Mouse (Mus musculus) embryonic facial prominence, embryonic 14.5 days (tissue): ENCODE data around the gene Lfng. TPM values are rescaled to one million over a fixed set of nuclear protein-coding genes. Genes with fewer than 3 reads are reported as not detected.

Source experiments
- ATAC-seq: fragments of 200-750 bp; cut with Nextera tagmentation; 2 replicates; pipeline ENCODE4 v1.8.0; 2017; ENCODE audit warnings: low read depth, moderate number of reproducible peaks, moderate TSS enrichment
- DNase-seq: peaks from one replicate; pipeline ENCODE4 v3.0.0-alpha.2; 2015; ENCODE audit warnings: low spot score
- H3K27ac ChIP-seq: fragments of 300-500 bp; sonication (generic); replicated peaks from 2 replicates; pipeline ENCODE4 v1.5.1; 2014; ENCODE audit warnings: low read depth, mild to moderate bottlenecking, low read length, moderate library complexity
- H3K27me3 ChIP-seq: fragments of 300-500 bp; sonication (generic); replicated peaks from 2 replicates; pipeline ENCODE4 v1.6.1; 2014; ENCODE audit warnings: low read length; ENCODE audit not compliant: control insufficient read depth, insufficient read depth
- H3K36me3 ChIP-seq: fragments of 300-500 bp; sonication (generic); 2 replicates; pipeline ENCODE4 v1.6.1; 2014; ENCODE audit warnings: low read length, mixed read lengths; ENCODE audit not compliant: control insufficient read depth, insufficient read depth
- H3K4me1 ChIP-seq: fragments of 300-500 bp; sonication (generic); 2 replicates; pipeline ENCODE4 v1.6.1; 2014; ENCODE audit warnings: antibody characterized with exemption, low read length; ENCODE audit not compliant: control insufficient read depth, insufficient read depth
- H3K4me2 ChIP-seq: fragments of 300-500 bp; sonication (generic); 2 replicates; pipeline ENCODE4 v1.6.1; 2014; ENCODE audit warnings: low read depth, mild to moderate bottlenecking, low read length, moderate library complexity, mixed read lengths
- H3K4me3 ChIP-seq: fragments of 300-500 bp; sonication (generic); 2 replicates; pipeline ENCODE4 v1.5.1; 2014; ENCODE audit warnings: low read depth, mild to moderate bottlenecking, low read length
- H3K9ac ChIP-seq: fragments of 300-500 bp; sonication (generic); 2 replicates; pipeline ENCODE4 v1.6.1; 2014; ENCODE audit warnings: low read depth, mild to moderate bottlenecking, low read length, moderate library complexity, mixed read lengths
- H3K9me3 ChIP-seq: fragments of 300-500 bp; sonication (generic); 2 replicates; pipeline ENCODE4 v1.6.1; 2016; ENCODE audit warnings: low read length; ENCODE audit not compliant: control insufficient read depth
- WGBS: fragments of 180-500 bp; shearing (Covaris S2); extraction: QIAGEN DNeasy Blood & Tissue Kit; methylation state at CpG from one replicate; pipeline ENCODE4 v1.1.7; 2014; 5-methylcytosine and 5-hydroxymethylcytosine counted together
- polyA plus RNA-seq: library from polyadenylated mRNA; unstranded; fragments of >200 nt; fragmentation: Nextera tagmentation; extraction: Ambion mirVana; gene quantifications from 2 replicates; pipeline ENCODE4 v1.2.1, GENCODE M21; 2014

The Lfng gene
- polyA plus RNA-seq, 1 experiment from 2014 or later: 27.9 TPM

GRCm38 (mm10) chr5:140642076-140642475, 35.0 kb downstream of the Lfng start:
- Histone ChIP-seq H3K9ac (0 out of 2 replicates have a peak overlapping the region, but pooled peaks have one; percentile 28), H3K27me3 (no peaks in the 10 kb centered on the region), H3K9me3 (no peaks in the 10 kb centered on the region), H3K4me3 (no peak overlapping the region; the same call in 1 of the 2 replicates), H3K27ac (peak overlapping the region; percentile 87), H3K4me2 (peak overlapping the region; percentile 46), H3K36me3 (peaks cover 56% of the 10 kb centered on the region), H3K4me1 (peaks cover 36% of the 10 kb centered on the region)
- WGBS: 52% methylated on average over 3 of the region's 3 CpGs
- ATAC-seq: no peak
- DNase-seq: no peak

- H3K4me1 ChIP-seq: peaks cover 43% of the 10 kb centered on the region
- H3K9ac ChIP-seq: no peak overlapping the region
- no peaks in the 10 kb centered on the region for H3K9me3 ChIP-seq
- H3K27me3 ChIP-seq: no peaks in the 10 kb centered on the region
- H3K4me3 ChIP-seq: no peak overlapping the region
- ATAC-seq (no peak), DNase-seq (no peak)
- H3K36me3 ChIP-seq: peaks cover 36% of the 10 kb centered on the region
- H3K4me2 ChIP-seq: no peak overlapping the region
- H3K27ac ChIP-seq: no peak overlapping the region
- WGBS: 91% methylated on average over 6 of the region's 6 CpGs
Measured at GRCm38 (mm10) chr5:140644263-140644662, 37.1 kb downstream of the Lfng start.

GRCm38 (mm10) chr5:140644702-140645201, 37.6 kb downstream of the Lfng start:
- no peak for ATAC-seq
- H3K36me3 ChIP-seq: peaks cover 35% of the 10 kb centered on the region
- H3K4me2 ChIP-seq: no peak overlapping the region
- no peaks in the 10 kb centered on the region for H3K9me3 ChIP-seq
- 74% methylated on average over 15 of the region's 15 CpGs for WGBS
- H3K27me3 ChIP-seq: no peaks in the 10 kb centered on the region
- peak; percentile 26 for DNase-seq
- peaks cover 46% of the 10 kb centered on the region for H3K4me1 ChIP-seq
- H3K4me3 ChIP-seq: no peak overlapping the region
- H3K9ac ChIP-seq: no peak overlapping the region
- H3K27ac ChIP-seq: no peak overlapping the region

GRCm38 (mm10) chr5:140645454-140645853, 38.3 kb downstream of the Lfng start:
- no peaks in the 10 kb centered on the region for H3K27me3 ChIP-seq
- DNase-seq (no peak), ATAC-seq (no peak)
- WGBS: 86% methylated on average over 4 of the region's 4 CpGs
- H3K4me2 ChIP-seq: no peak overlapping the region
- H3K4me1 ChIP-seq: peaks cover 46% of the 10 kb centered on the region
- H3K9me3 ChIP-seq: no peaks in the 10 kb centered on the region
- no peak overlapping the region for H3K9ac ChIP-seq
- peaks cover 28% of the 10 kb centered on the region for H3K36me3 ChIP-seq
- no peak overlapping the region for H3K27ac ChIP-seq
- no peak overlapping the region for H3K4me3 ChIP-seq

- 76% methylated on average over 6 of the region's 6 CpGs for WGBS
- no peaks in the 10 kb centered on the region for H3K9me3 ChIP-seq
- no peak overlapping the region for H3K27ac ChIP-seq
- H3K27me3 ChIP-seq: no peaks in the 10 kb centered on the region
- ATAC-seq (no peak), DNase-seq (no peak)
- H3K4me1 ChIP-seq: peaks cover 39% of the 10 kb centered on the region
- peaks cover 21% of the 10 kb centered on the region for H3K36me3 ChIP-seq
- peak overlapping the region; percentile 90 for H3K4me3 ChIP-seq
- H3K4me2 ChIP-seq: peak overlapping the region; percentile 91
- 0 out of 2 replicates have a peak overlapping the region, but pooled peaks have one; percentile 98 for H3K9ac ChIP-seq
Measured at GRCm38 (mm10) chr5:140646171-140646570, 39.1 kb downstream of the Lfng start.

GRCm38 (mm10) chr5:140647031-140647760, 40.1 kb downstream of the Lfng start:
- Histone ChIP-seq H3K4me1 (peaks cover 30% of the 10 kb centered on the region), H3K9me3 (no peaks in the 10 kb centered on the region), H3K27ac (peak overlapping the region; percentile 85), H3K4me2 (peak overlapping the region; percentile 91), H3K27me3 (no peaks in the 10 kb centered on the region), H3K9ac (peak overlapping the region; percentile 98), H3K4me3 (peak overlapping the region; percentile 90), H3K36me3 (peaks cover 21% of the 10 kb centered on the region)
- DNase-seq (no peak), ATAC-seq (no peak)
- 47% methylated on average over 12 of the region's 13 CpGs for WGBS

- H3K4me1 ChIP-seq: peaks cover 24% of the 10 kb centered on the region
- peak overlapping the region; percentile 90 for H3K4me3 ChIP-seq
- no peaks in the 10 kb centered on the region for H3K9me3 ChIP-seq
- H3K9ac ChIP-seq: peak overlapping the region; percentile 98
- peaks cover 21% of the 10 kb centered on the region for H3K36me3 ChIP-seq
- peak; percentile 30 for ATAC-seq
- H3K27me3 ChIP-seq: no peaks in the 10 kb centered on the region
- H3K4me2 ChIP-seq: peak overlapping the region; percentile 91
- H3K27ac ChIP-seq: peak overlapping the region; percentile 85
- 0% methylated on average over 12 of the region's 13 CpGs for WGBS
- DNase-seq: peak; percentile 81
Measured at GRCm38 (mm10) chr5:140647821-140648518, 40.9 kb downstream of the Lfng start.

- WGBS: 0% methylated on average over 4 of the region's 62 CpGs
- Histone ChIP-seq H3K4me2 (peak within 1 kb of the TSS; percentile 91), H3K36me3 (peaks cover 18% of the 10 kb centered on the region), H3K9me3 (no peaks in the 10 kb centered on the region), H3K4me3 (peak within 1 kb of the TSS; percentile 90), H3K4me1 (peaks cover 24% of the 10 kb centered on the region), H3K27ac (peak within 1 kb of the TSS; percentile 85), H3K9ac (peak within 1 kb of the TSS; percentile 98), H3K27me3 (no peaks in the 10 kb centered on the region)
- ATAC-seq (no peak), DNase-seq (no peak)
Measured at GRCm38 (mm10) chr5:140648519-140649100, 41.5 kb downstream of the Lfng start, which contains the start of gene Ttyh3. Gene Ttyh3, minus strand, starts transcription at chr5:140649031.
